Mouse (Mus musculus): Measurements from ENCODE around the gene Vax1. TPM values are rescaled to one million over a fixed set of nuclear protein-coding genes. Genes with fewer than 3 reads are reported as not detected.

Vax1 gene
- total RNA-seq, 2 experiments from 2014 or later, result not detected

DNA sequence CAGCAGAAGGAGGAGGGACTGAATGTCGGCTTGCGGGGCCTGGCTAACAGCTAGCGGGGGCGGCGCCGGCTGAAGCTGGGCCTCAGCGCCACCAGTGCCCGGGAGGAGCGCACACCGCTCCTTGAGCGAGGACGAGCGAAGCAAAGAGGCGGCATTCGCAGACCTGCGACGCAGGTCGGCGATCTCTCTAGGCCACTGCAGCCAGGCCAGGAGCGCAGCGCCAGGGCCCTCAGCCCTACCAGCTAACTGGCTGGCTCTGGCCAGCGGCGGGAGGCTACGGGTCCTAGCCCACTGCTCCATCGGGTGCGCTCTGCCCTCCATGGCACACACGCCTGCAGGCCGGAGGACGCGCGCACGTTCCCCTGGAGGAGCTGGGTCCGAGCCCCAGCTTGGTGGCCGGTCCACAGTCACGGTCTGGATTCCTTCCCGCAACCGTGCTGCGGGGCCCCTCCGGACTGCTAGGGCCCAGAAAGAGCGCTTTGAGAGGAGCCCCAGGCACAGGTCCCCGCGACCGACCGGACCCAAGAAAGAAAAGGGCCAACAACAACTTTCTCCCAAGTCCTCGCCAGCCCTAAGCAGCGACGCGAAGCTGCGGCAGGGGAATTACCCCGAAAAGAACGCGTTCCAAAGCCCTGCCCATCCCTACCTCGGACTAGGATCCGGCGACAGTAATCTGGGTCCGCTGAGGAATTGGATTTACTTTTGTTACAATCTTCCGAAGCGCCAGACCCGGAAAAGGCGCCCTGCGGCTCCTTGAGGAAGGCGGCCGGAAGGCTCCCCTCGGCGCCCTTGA is 517 bp downstream of the Vax1 start:
- no peak for DNase-seq (ENCODE audit: low spot score in 2 of 2)

- no peak for DNase-seq (ENCODE audit: low spot score in 2 of 2)
Observed at GRCm38 (mm10) chr19:59168386-59168905, 1.4 kb downstream of the Vax1 start.

DNA sequence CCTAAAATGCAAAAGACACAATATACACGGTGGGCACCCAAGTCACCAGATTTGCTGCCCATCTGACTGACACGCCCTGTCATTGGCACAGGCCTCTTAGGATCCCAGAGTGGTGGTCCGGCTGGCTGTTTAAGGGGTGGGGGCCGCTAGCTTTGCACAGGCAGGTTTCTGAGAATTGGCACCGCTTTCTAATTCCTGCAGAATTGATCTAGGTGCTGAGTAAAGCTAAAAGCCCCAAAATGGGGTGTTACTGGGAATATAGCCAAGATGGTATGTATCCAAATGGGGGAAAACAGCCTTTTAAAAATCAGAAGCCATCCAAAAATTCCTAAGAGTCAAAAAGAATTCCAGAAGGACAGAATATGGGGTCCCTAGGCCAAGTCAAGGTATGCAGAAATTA is 2.0 kb downstream of the Vax1 start:
- no peak for DNase-seq (ENCODE audit: low spot score in 2 of 2)

DNA sequence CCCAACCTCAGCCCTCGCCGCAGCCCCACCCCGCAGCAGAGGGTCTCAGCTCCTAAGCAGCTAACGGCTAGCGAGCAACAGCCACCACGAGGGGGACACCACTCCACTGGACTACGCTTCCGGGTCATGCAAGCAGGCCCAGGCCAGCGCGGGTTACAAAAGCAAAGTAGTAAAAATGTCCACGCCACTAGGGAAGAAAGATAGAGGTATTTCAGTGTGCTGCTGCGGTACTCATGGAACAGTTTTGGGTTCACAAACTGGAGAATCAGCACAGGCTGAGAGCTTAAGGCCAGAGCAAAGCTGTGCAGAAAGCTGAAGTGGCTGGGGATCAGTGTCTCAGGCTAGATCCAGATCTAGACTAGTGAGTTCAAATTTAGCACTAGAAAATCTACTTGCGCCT is 3.0 kb downstream of the Vax1 start:
- DNase-seq (ENCODE audit: low spot score in 2 of 2), result no peak

DNA sequence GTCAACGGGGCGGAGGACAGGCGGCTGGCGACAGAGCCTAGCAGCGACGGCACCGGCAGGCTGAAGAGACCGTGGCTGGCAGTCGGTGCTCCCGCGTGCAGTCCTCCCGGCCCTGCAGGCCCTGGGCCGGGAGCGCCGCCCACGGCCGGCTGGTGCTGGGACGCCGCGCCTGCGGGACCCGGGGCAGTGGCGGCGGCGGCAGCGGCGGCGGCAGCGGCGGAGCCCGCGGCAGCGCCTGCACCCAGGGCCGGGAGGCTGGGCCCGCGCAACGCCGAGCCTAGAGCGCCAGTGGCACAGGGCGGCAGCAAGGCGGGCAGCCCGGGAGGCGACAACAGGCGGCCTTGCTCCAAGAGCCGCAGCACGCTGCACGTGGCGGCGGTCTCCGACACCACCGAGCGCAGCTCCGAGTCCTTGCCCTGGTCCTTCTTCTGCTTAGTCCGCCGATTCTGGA is 3.5 kb downstream of the Vax1 start:
- DNase-seq (ENCODE audit: low spot score in 2 of 2), result no peak

GRCm38 (mm10) chr19:59165577-59165976 is 4.3 kb downstream of the Vax1 start:
- DNase-seq (ENCODE audit: low spot score in 2 of 2), result no peak

GRCm38 (mm10) chr19:59164896-59165560 is 4.8 kb downstream of the Vax1 start:
- no peak for DNase-seq (ENCODE audit: low spot score in 2 of 2)

GRCm38 (mm10) chr19:59164111-59164510 is 5.7 kb downstream of the Vax1 start:
- no peak for DNase-seq (ENCODE audit: low spot score in 2 of 2)

DNA sequence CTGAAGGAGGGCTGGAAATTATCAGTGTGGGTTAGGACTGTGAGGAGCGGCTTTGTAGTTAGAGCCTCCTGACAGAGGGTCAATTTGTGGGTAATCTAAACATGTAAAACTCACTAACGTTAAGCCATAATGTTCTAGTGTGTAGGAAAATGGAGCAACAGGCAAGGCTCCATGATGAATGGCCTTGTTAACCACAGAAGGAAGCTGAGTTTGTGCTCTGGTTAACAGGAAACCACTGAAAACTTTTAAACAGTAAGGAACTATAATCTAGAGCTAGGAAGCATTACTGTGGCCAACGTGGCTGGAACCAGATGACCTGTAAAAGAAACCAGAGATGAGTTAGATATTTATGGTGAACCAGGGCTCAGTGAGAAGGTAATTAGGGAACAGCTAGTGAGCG is 13.2 kb downstream of the Vax1 start:
- no peak for DNase-seq (ENCODE audit: low spot score in 2 of 2)

- DNase-seq (ENCODE audit: low spot score in 2 of 2), result no peak
Observed at GRCm38 (mm10) chr19:59154171-59154570, 15.7 kb downstream of the Vax1 start.

DNA sequence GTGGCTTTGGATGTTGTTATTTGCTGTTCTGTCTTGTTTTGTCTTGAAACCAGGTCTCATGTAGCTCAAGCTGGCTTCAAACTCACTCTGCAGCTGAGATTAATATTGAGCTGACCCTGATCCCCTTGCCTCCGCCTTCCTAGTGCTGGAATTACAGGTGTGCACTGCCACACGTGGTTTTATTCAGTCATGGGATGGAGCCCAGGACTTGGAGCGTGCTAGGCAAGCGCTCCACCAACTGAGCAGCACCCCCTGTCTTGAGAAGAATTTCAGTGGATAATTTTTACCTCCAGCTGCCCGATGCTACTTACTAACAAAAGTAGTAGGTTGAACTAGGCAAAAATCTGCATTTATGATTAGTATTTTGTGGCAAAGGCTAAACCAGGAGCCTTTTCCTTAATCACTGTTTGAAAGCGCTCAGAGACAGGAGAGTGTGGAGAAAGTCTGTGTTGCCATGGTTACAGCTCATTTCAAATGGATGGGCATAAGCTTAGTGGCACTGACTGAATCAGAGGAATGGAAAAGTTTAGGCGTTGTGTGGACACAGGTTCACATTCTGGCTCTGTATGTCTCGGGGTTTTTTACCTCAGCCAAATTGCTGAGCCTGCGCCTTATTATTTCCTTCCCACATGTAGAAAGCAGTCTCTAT is 24.2 kb downstream of the Vax1 start:
- no peak for DNase-seq (ENCODE audit: low spot score in 2 of 2)

DNA sequence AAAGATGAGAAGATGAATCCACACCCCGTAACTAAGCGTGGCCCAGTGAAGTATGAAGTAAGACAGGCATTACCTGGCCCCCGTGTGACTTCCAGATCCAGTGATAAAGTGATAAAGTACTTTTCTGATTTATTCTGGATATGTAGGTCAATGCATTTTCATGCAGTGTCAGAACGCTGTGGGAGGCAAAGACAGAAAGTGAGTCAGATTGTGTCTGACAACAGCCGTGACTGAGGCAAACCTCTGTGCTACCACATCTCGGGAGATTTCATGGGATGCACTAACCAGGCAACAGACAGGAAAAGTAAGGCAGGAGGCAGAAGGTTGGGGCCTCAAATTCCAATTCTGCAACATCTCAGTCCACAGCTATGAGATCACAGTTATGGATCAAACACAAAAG is 24.8 kb downstream of the Vax1 start:
- no peak for DNase-seq (ENCODE audit: low spot score in 2 of 2)

DNA sequence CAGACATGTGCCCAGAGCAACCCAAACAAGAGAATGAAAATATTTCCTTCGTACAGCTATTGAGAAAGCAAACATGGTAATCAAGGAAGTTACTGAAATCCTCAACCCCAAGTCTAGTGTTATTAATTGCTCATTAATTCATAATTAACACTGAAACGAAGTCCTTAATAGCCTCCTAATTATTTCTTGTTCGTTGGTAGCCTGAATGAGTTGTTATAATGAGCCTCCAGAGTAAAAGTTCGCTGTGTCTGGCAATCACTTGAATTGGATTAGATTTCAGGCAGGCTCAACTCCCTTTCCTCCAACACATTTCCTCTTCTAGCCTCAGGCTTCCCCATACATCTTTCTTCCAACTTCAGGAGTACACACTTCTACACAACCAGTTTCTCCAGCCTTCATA is 27.6 kb downstream of the Vax1 start:
- no peak for DNase-seq (ENCODE audit: low spot score in 2 of 2)

DNA sequence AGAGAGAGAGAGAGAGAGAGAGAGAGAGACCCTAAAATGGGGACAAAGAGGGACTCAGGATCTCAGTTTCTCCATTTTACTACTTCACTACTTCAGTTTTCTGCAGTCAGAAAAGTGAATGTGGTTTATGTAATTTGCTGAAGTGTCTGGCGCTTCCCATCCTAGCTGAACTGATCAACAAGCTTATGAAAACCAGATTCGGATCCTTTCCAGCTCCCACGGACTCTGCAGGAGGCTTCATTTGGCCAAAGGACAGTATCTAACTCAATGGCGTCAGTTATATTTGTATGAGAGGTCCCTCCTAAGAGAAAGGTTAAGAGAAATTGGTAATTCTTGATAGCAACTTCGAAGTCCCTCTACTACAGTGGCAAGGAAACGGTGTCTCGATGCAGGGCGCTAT is 34.5 kb downstream of the Vax1 start:
- no peak for DNase-seq (ENCODE audit: low spot score in 2 of 2)

DNA sequence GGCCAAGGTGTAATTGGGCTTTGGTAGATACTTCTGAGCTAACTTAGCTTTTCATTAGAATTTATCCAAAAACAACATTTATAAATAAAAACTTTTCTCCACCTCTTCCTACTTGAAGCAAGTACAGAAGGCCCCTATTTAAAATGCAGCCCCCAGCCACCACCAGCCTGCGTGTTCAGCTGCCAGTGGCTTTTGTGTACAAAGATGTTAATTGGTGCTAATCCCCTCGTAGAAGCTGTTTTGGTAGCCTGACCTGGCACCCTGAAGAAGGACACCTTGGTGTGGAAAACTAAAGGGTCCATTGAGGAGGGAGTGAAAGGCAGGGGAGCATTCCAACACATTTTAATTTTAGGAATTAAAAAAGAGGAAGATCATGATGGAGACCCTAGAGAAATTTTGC is 34.9 kb downstream of the Vax1 start:
- DNase-seq (ENCODE audit: low spot score in 2 of 2), result no peak

GRCm38 (mm10) chr19:59133202-59133601 is 36.7 kb downstream of the Vax1 start:
- no peak for DNase-seq (ENCODE audit: low spot score in 2 of 2)

DNA sequence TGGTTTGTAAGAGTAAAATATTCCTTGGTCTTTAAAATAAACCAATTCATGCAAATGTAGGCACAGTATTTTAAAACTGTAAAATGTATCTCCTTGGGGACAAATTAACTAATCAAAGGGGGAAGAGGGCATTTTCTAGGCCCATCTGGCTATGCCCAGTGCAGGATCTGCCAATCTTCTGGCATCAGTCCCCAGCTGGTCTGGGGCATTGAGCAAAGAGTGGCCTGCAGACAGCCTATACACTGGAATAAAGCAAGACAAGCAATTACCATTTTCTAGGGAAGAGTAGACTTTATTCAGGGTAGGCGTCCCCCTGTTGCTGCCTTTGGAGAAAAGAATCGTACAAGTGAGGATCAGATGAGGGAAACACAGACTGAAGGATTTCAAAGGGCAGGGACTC is 40.2 kb downstream of the Vax1 start:
- DNase-seq (ENCODE audit: low spot score in 2 of 2), result no peak

DNA sequence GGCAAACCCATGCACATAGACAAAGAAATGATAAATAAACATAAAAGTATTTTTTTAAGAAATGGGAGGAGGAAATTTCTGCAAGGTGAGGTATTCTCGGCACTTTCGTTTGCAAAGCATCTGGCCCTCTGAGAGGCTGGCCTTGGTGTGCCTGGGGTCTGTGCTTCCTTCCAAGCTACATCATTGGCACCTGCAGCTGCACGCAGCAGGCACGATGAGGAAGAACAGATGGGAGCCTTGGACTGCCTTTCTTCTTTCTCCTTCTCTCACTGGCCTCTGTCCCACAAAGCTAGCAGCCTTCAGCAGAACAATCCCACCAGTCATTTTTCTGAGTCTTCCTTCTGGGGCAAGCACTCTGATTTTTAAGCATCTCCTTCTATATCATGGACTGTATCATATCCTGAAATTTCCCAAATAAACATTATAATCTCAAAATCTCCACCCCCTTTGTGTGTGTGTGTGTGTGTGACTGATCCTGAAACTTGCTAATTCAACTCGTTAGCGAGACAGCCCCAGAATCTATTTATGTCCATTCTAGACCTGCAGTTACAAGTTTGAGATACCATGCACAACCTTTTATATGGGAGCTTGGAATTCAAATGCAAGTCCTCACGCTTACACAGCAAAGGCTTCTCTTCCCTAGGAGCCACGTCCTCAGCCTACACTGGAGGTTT is 41.2 kb downstream of the Vax1 start:
- DNase-seq (ENCODE audit: low spot score in 2 of 2), result no peak

DNA sequence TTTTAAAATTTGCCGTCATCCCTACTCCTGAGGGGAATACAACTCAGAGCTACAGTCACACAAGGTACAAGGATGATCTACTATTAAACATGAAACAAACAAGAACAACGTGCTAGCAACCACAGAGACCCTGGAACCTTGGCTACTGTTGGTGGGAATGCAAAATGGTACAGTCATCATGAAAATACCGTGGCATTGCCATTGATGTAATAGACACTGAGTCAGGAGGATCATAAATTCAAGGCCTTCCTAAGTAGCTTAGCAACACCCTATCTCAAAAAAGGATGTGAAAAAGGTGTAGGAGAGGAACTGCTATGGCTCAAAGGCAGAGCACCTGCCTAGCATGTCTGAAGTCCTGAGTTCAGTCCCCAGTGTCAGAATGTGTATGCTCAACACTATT is 42.4 kb downstream of the Vax1 start:
- no peak for DNase-seq (ENCODE audit: low spot score in 2 of 2)

Data from adrenal gland, postnatal 4 days (tissue).